In the genomic region with DNA sequence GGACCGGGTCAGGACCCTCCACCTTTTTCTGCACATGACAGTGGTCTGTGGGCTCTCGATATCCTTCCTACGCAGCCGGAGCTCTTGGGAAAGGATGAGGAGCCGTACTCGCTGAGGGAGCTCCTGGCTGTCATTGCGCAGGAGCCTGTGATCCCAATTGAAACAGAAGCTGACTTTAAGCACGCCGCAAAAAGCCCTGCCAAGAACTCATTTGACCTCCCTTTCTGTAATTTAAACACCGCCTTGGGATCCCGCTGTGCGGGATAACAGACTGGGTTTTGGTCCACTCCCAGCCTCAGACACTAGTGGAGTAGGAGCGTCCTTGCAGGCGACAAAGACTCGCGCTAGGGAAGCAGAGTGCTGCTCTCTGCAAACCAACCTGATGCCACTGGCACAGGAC, we compare ENCODE assay signal across 8 mouse cellular contexts. TPM values are rescaled to one million over a fixed set of nuclear protein-coding genes. Genes with fewer than 3 reads are reported as not detected.
A peak's percentile ranks its signal among the peaks of the same experiment; 100 is the strongest.
DNase-seq lines count a peak whose midpoint lies in the region; ATAC-seq and TF ChIP-seq lines count a peak whose summit lies in the region.

No protein-coding gene starts in this region.

- peaks cover 4% of the 10 kb centered on the region for H3K27me3 ChIP-seq in heart, adult 2 months (ENCODE audit: control insufficient read depth, insufficient read depth, low read length)
- peaks cover 56% of the 10 kb centered on the region for H3K27me3 ChIP-seq in E14TG2a.4 (ENCODE audit: insufficient read depth, low read length)
- H3K27me3 ChIP-seq in hindbrain, embryonic 16.5 days (replicated peaks; ENCODE audit: control insufficient read depth, insufficient read depth, low read length), result peaks cover 11% of the 10 kb centered on the region; the same call in 1 of the 2 replicates
- peaks cover 20% of the 10 kb centered on the region; the same call in 1 of the 2 replicates for H3K27me3 ChIP-seq in midbrain, postnatal 0 days (ENCODE audit: insufficient read depth, low read length)

- peak in 1 of 2 experiments; percentile 35 for DNase-seq in heart, adult 2 months
- no peak for DNase-seq in heart, adult 8-10 months (ENCODE audit: low spot score)
- DNase-seq in midbrain, postnatal 0 days (ENCODE audit: low spot score), result peak; percentile 30
- no peak for DNase-seq in ovary, postnatal 14 days (ENCODE audit: low spot score)
- DNase-seq in cerebellum, postnatal 36 days, result no peak

- peak overlapping the region; percentile 48 for H3K4me3 ChIP-seq in heart, adult 2 months
- peak overlapping the region; percentile 80 for H3K4me3 ChIP-seq in E14TG2a.4 (replicated peaks; ENCODE audit: low read length)
- H3K4me3 ChIP-seq in embryonic fibroblast, embryonic 13.5 days (ENCODE audit: insufficient read depth, low read length), result peak overlapping the region; percentile 31
- peak overlapping the region; percentile 61 for H3K4me3 ChIP-seq in hindbrain, embryonic 16.5 days (ENCODE audit: low read length)
- peak overlapping the region; percentile 56 for H3K4me3 ChIP-seq in midbrain, postnatal 0 days (ENCODE audit: low read depth, low read length)

- peaks cover 2% of the 10 kb centered on the region for H3K4me1 ChIP-seq in heart, adult 2 months (ENCODE audit: control insufficient read depth, insufficient read depth, low read length)
- H3K4me1 ChIP-seq in E14TG2a.4 (replicated peaks; ENCODE audit: low read depth, low read length), result peaks cover 8% of the 10 kb centered on the region
- no peaks in the 10 kb centered on the region; the same call in 1 of the 2 replicates for H3K4me1 ChIP-seq in embryonic fibroblast, embryonic 13.5 days (ENCODE audit: control insufficient read depth, insufficient read depth, low read length)
- H3K4me1 ChIP-seq in hindbrain, embryonic 16.5 days (ENCODE audit: control insufficient read depth, insufficient read depth, low read depth, low read length), result peaks cover 4% of the 10 kb centered on the region; the same call in 1 of the 2 replicates
- 0 out of 2 replicates have a peak, but pooled peaks cover 4% of the 10 kb centered on the region for H3K4me1 ChIP-seq in midbrain, postnatal 0 days (ENCODE audit: insufficient read depth, low read length)

- no peak for ATAC-seq in hindbrain, embryonic 16.5 days
- no peak for ATAC-seq in midbrain, postnatal 0 days (ENCODE audit: low FRiP score)

- 16% methylated on average over 16 of the region's 16 CpGs for WGBS in heart, adult 2 months
- WGBS in hindbrain, embryonic 16.5 days, result 6% methylated on average over 16 of the region's 16 CpGs
- 7% methylated on average over 16 of the region's 16 CpGs for WGBS in midbrain, postnatal 0 days

- peak overlapping the region; percentile 99 for H3K4me2 ChIP-seq in hindbrain, embryonic 16.5 days (ENCODE audit: low read length)
- H3K4me2 ChIP-seq in midbrain, postnatal 0 days (ENCODE audit: low read depth, low read length, poor library complexity, severe bottlenecking), result peak overlapping the region; percentile 99

- no peaks in the 10 kb centered on the region for H3K9me3 ChIP-seq in E14TG2a.4 (ENCODE audit: low read length)
- H3K9me3 ChIP-seq in hindbrain, embryonic 16.5 days (ENCODE audit: control insufficient read depth, low read length), result no peaks in the 10 kb centered on the region
- H3K9me3 ChIP-seq in midbrain, postnatal 0 days (ENCODE audit: low read length), result no peaks in the 10 kb centered on the region

- no peak overlapping the region for H3K9ac ChIP-seq in heart, adult 2 months (ENCODE audit: low read depth, low read length)
- peak overlapping the region; percentile 73 for H3K9ac ChIP-seq in hindbrain, embryonic 16.5 days (ENCODE audit: low read depth, low read length)
- no peak overlapping the region for H3K9ac ChIP-seq in midbrain, postnatal 0 days (replicated peaks; ENCODE audit: low read length, poor library complexity, severe bottlenecking)

- no peak for TF ChIP-seq CTCF in heart, adult 2 months (IDR thresholded peaks at IDR 0.05)
- no peak for TF ChIP-seq CTCF in E14TG2a.4 (conservative IDR thresholded peaks at IDR 0.05; ENCODE audit: low read length)
- no peak for TF ChIP-seq CTCF in embryonic fibroblast, embryonic 13.5 days (IDR thresholded peaks at IDR 0.05; ENCODE audit: borderline replicate concordance, insufficient read depth, low read length)
- TF ChIP-seq CTCF in midbrain, postnatal 0 days (IDR thresholded peaks at IDR 0.05), result no peak

- no peak for TF ChIP-seq POLR2A in heart, adult 2 months (IDR thresholded peaks at IDR 0.05; ENCODE audit: insufficient read depth, low read depth, low read length)
- no peak for TF ChIP-seq POLR2A in embryonic fibroblast, embryonic 13.5 days (IDR thresholded peaks at IDR 0.05; ENCODE audit: low read depth, low read length)

- H3K27ac ChIP-seq in heart, adult 2 months, result no peak overlapping the region
- H3K27ac ChIP-seq in embryonic fibroblast, embryonic 13.5 days (ENCODE audit: insufficient read depth, low read length), result no peak overlapping the region
- no peak overlapping the region for H3K27ac ChIP-seq in hindbrain, embryonic 16.5 days (ENCODE audit: low read depth, low read length)
- H3K27ac ChIP-seq in midbrain, postnatal 0 days (ENCODE audit: low read depth, low read length), result no peak overlapping the region

- no peak for TF ChIP-seq EP300 in heart, adult 2 months (IDR thresholded peaks at IDR 0.05; ENCODE audit: insufficient read depth, low read depth, low read length)

- no peaks in the 10 kb centered on the region for H3K79me2 ChIP-seq in heart, adult 2 months (replicated peaks; ENCODE audit: control insufficient read depth, insufficient read depth, low read length)

- H3K36me3 ChIP-seq in heart, adult 2 months (ENCODE audit: control insufficient read depth, insufficient read depth, low read length), result no peaks in the 10 kb centered on the region
- no peaks in the 10 kb centered on the region for H3K36me3 ChIP-seq in E14TG2a.4 (ENCODE audit: insufficient read depth, low read length)
- no peaks in the 10 kb centered on the region for H3K36me3 ChIP-seq in hindbrain, embryonic 16.5 days (ENCODE audit: control insufficient read depth, insufficient read depth, low read length)
- no peaks in the 10 kb centered on the region for H3K36me3 ChIP-seq in midbrain, postnatal 0 days (ENCODE audit: insufficient read depth, low read length)

- intact Hi-C loops in heart, adult 2 months (cut with DNase I), result loop anchor here (5.0 kb wide), 1 partner anchor 385 kb away; no protein-coding TSS in a partner anchor

RNA-seq across cellular contexts. Expression of a gene that starts 0.5 kb away (rescaled TPM):
- total RNA-seq in heart, adult 2 months (2021), result 10 to 100 TPM in 1 of 2 experiments, 1 to 10 TPM in 1; 8.5 to 15.4 TPM
- 8.8 and 11.5 TPM in 2 replicates for polyA plus RNA-seq in heart, adult 2 months (2012; rRNA removed)
- 10 to 100 TPM in 3 of 4 experiments, 1 to 10 TPM in 1; 8.3 to 11.7 (median 10.6) TPM for total RNA-seq in heart, adult 8-10 months (2022)
- 43.4 and 56.7 TPM in 2 replicates for polyA plus RNA-seq in embryonic fibroblast, embryonic 13.5 days (2011; ENCODE audit: insufficient read length, low read depth, missing spikeins)
- polyA plus RNA-seq in hindbrain, embryonic 16.5 days (2015; fragmentation: Nextera tagmentation; extraction: Ambion mirVana), result 8.3 and 12.4 TPM in 2 replicates
- total RNA-seq in midbrain, postnatal 0 days (2014; rRNA removed), result 6.0 and 12.0 TPM in 2 replicates
- 7.6 and 8.4 TPM in 2 replicates for polyA plus RNA-seq in midbrain, postnatal 0 days (2015; fragmentation: Nextera tagmentation; extraction: Ambion mirVana)
